Comparison of ENCODE assay signal across 16 mouse cellular contexts in the genomic region with DNA sequence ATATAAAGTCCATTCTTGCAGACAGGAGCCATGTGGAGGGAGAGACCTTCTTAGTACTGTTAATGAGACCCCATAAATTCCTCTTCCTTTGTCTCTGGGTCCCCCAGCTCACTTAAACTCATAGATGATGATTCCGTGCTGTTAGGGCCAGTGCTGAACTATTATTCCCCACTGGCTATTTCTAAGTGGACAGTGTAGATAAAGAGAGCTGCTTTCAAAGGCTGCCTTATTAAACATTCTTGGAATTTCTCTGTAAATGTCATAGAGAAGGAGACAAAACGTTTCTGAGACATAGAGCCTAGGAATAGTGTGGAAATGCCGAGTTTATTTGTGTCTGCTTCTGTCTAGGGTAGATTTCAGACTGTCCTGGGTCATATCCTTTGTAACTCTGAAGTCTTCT.
"Had no signal": no experiment of that assay in that cellular context is flagged by ENCODE, and none has a peak within 500 bp of the region (broad histone marks: within the 10 kb centered on the region; RNA-seq: fewer than 3 reads in every experiment).

No protein-coding gene starts in this region.

- DNase-seq: liver, postnatal 0 days; lung, adult 2 months; lung, postnatal 10 days; right cerebral cortex, postnatal 14 days; thymus, adult 2 months; thymus, postnatal 25 days; thymus, postnatal 4 days had no signal

- ATAC-seq: liver, postnatal 0 days; midbrain, embryonic 13.5 days; midbrain, embryonic 15.5 days had no signal

- H3K27ac ChIP-seq: lung, embryonic 15.5 days; macrophage; midbrain, embryonic 13.5 days; midbrain, embryonic 15.5 days; neural tube, embryonic 12.5 days; stomach, embryonic 15.5 days; stomach, postnatal 0 days had no signal

- H3K27me3 ChIP-seq: lung, embryonic 15.5 days; megakaryocyte, embryonic 14.5 days; midbrain, embryonic 13.5 days; midbrain, embryonic 15.5 days; neural tube, embryonic 12.5 days; stomach, embryonic 15.5 days had no signal

- H3K4me1 ChIP-seq: megakaryocyte, embryonic 14.5 days; midbrain, embryonic 13.5 days; midbrain, embryonic 15.5 days; neural tube, embryonic 12.5 days; stomach, embryonic 15.5 days had no signal

- H3K4me2 ChIP-seq: lung, embryonic 15.5 days; midbrain, embryonic 11.5 days; midbrain, embryonic 13.5 days; midbrain, embryonic 15.5 days; neural tube, embryonic 12.5 days; stomach, embryonic 15.5 days had no signal

- H3K4me3 ChIP-seq: lung, embryonic 15.5 days; megakaryocyte, embryonic 14.5 days; midbrain, embryonic 13.5 days; midbrain, embryonic 15.5 days; neural tube, embryonic 12.5 days; stomach, embryonic 15.5 days had no signal

- H3K9ac ChIP-seq: liver, postnatal 0 days; lung, embryonic 15.5 days; midbrain, embryonic 13.5 days; midbrain, embryonic 15.5 days; neural tube, embryonic 12.5 days; stomach, embryonic 15.5 days had no signal

- H3K9me3 ChIP-seq: lung, embryonic 15.5 days; midbrain, embryonic 13.5 days; midbrain, embryonic 15.5 days; neural tube, embryonic 12.5 days; stomach, embryonic 15.5 days had no signal

- H3K36me3 ChIP-seq: lung, embryonic 15.5 days; midbrain, embryonic 13.5 days; midbrain, embryonic 15.5 days; neural tube, embryonic 12.5 days; stomach, embryonic 15.5 days had no signal
